Mouse (Mus musculus): ENCODE results near the gene Gm6040.

Gm6040 gene

GRCm38 (mm10) chr8:20921971-20922370 lies at the start of gene Gm6040:
Gene Gm6040, minus strand, starts transcription at chr8:20922071.
- no peak for DNase-seq (ENCODE audit: low spot score in 2 of 2)

- DNase-seq (ENCODE audit: low spot score in 2 of 2) = no peak
Observed at GRCm38 (mm10) chr8:20964531-20964930, 42.7 kb upstream of the Gm6040 start.

GRCm38 (mm10) chr8:20944610-20945009 lies 22.7 kb upstream of the Gm6040 start, which contains the start of gene AY761185:
Gene AY761185, minus strand, starts transcription at chr8:20944710.
- DNase-seq (ENCODE audit: low spot score in 2 of 2) = no peak

- DNase-seq (ENCODE audit: low spot score in 2 of 2) = no peak
Observed at GRCm38 (mm10) chr8:20912288-20912687, 9.6 kb downstream of the Gm6040 start.

GRCm38 (mm10) chr8:20908256-20908655 lies 13.6 kb downstream of the Gm6040 start:
- no peak for DNase-seq (ENCODE audit: low spot score in 2 of 2)

DNA sequence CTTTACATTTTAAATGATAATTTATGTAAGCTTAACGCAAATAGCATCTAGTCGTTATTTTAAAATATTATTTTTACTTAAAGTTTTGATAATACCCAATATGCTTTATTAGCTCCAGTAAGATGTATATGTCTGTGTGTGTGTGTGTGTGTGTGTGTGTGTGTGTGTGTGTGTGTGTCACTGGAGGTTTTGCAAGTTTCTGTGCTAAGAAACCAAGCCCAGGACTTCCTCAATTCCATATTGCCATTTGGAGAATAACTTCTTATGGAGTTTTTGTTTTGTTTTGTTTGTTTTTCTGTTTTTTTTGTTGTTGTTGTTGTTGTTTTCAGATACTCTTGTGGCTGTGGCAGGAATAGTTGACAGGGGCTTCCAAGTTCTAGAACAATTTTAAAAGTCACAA lies 14.8 kb downstream of the Gm6040 start:
- DNase-seq (ENCODE audit: low spot score in 2 of 2) = no peak

GRCm38 (mm10) chr8:20902527-20902926 lies 19.3 kb downstream of the Gm6040 start, which contains the start of gene Gm15056:
Gene Gm15056, minus strand, starts transcription at chr8:20902627.
- no peak for DNase-seq (ENCODE audit: low spot score in 2 of 2)

DNA sequence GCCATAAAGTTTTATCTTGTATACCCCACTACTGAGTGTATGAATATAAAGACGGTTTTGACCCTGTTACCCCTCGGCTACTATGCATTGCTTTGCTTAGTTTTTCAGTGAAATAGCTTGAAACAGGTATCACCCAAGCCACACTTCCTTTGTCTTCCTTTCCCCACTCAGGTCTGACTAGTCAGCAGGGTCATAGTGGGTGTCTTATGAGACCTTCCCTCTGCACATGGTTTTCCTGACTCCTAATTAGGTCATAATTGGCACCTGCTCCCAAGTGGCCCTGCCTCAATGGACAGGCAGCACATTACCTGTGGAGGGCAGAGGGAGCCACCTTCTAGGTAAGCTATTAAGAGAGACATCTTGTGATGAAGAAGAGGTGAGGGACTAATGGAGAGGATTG lies 29.5 kb downstream of the Gm6040 start, which contains the start of gene Defb33:
Defb33 (plus strand) TSS at position 301 of the 400 bp plus-strand sequence.
- DNase-seq (ENCODE audit: low spot score in 2 of 2) = no peak

DNA sequence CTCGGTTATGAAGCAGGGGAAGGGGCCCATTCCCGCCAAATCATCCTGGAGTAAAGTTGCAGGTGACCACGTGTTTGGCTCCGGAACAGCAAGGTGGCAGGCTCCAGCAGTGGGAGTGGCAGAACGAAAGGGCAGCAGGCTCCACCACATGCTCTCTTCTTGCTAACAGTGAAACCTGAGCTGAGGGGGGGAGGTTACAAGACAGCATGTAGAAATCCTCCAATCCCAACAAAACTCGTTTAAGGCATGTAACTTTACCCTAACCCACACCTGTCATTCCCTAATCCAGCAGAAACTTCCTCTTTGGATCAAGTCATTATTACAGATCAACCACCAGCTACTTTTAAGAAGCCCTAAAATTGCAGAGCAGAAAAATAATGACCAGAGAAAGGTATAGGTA lies 47.3 kb downstream of the Gm6040 start:
- DNase-seq (ENCODE audit: low spot score in 2 of 2) = no peak
